Mouse (Mus musculus): ENCODE results near the gene Traf5.

GRCm38 (mm10) chr1:191964773-191965481 lies 127.4 kb downstream of the Traf5 start:
- TF ChIP-seq POLR2A (IDR thresholded peaks at IDR 0.05; ENCODE audit: low read depth, low read length): no peak
- peak; percentile 88; the same call in 1 of the 2 replicates for TF ChIP-seq CTCF (IDR thresholded peaks at IDR 0.05; ENCODE audit: extremely low read depth, insufficient read depth, insufficient read length, insufficient replicate concordance)

All from spleen, adult 2 months (tissue).